Mouse (Mus musculus): ENCODE results near the gene Gtf2f1.

Gene Gtf2f1

GRCm38 (mm10) chr17:57003994-57004393 lies 7.1 kb downstream of the Gtf2f1 start:
- no peak for DNase-seq (ENCODE audit: low read depth)

GRCm38 (mm10) chr17:57001228-57001627 lies 9.9 kb downstream of the Gtf2f1 start:
- DNase-seq (ENCODE audit: low read depth) = no peak

GRCm38 (mm10) chr17:56999968-57000609 lies 11.0 kb downstream of the Gtf2f1 start, which contains the start of gene Pspn:
Gene Pspn (minus strand): TSS chr17:57000018.
- no peak for DNase-seq (ENCODE audit: low read depth)

- DNase-seq (ENCODE audit: low read depth) = no peak
Measured at GRCm38 (mm10) chr17:56999414-56999813, 11.7 kb downstream of the Gtf2f1 start.

- peak; percentile 98 for DNase-seq (ENCODE audit: low read depth)
Measured at GRCm38 (mm10) chr17:56997029-56997667, 13.9 kb downstream of the Gtf2f1 start, which contains the start of gene Alkbh7. Gene Alkbh7 (plus strand): TSS chr17:56997339.

- no peak for DNase-seq (ENCODE audit: low read depth)
Measured at GRCm38 (mm10) chr17:56996506-56996905, 14.6 kb downstream of the Gtf2f1 start.

GRCm38 (mm10) chr17:56995046-56995445 lies 16.0 kb downstream of the Gtf2f1 start:
- DNase-seq (ENCODE audit: low read depth) = no peak

- no peak for DNase-seq (ENCODE audit: low read depth)
Measured at GRCm38 (mm10) chr17:56990966-56991365, 20.1 kb downstream of the Gtf2f1 start.

GRCm38 (mm10) chr17:56990115-56990746 lies 20.9 kb downstream of the Gtf2f1 start, which contains the start of gene Clpp:
Gene Clpp (plus strand): TSS chr17:56990305.
- peak; percentile 97 for DNase-seq (ENCODE audit: low read depth)

GRCm38 (mm10) chr17:56989467-56990114 lies 21.5 kb downstream of the Gtf2f1 start:
- no peak for DNase-seq (ENCODE audit: low read depth)

- DNase-seq (ENCODE audit: low read depth) = no peak
Measured at GRCm38 (mm10) chr17:56988921-56989430, 22.1 kb downstream of the Gtf2f1 start.

- DNase-seq (ENCODE audit: low read depth) = no peak
Measured at GRCm38 (mm10) chr17:56988441-56988840, 22.6 kb downstream of the Gtf2f1 start.

- DNase-seq (ENCODE audit: low read depth) = no peak
Measured at GRCm38 (mm10) chr17:56986105-56986805, 24.8 kb downstream of the Gtf2f1 start.

GRCm38 (mm10) chr17:56985656-56986055 lies 25.4 kb downstream of the Gtf2f1 start:
- DNase-seq (ENCODE audit: low read depth) = no peak

- DNase-seq (ENCODE audit: low read depth) = no peak
Measured at GRCm38 (mm10) chr17:56984886-56985285, 26.2 kb downstream of the Gtf2f1 start.

GRCm38 (mm10) chr17:56982013-56982412 lies 29.1 kb downstream of the Gtf2f1 start, which contains the start of gene Acer1:
Gene Acer1 (minus strand): TSS chr17:56982126.
- no peak for DNase-seq (ENCODE audit: low read depth)

- no peak for DNase-seq (ENCODE audit: low read depth)
Measured at GRCm38 (mm10) chr17:56981049-56981448, 30.0 kb downstream of the Gtf2f1 start.

GRCm38 (mm10) chr17:56979524-56979923 lies 31.6 kb downstream of the Gtf2f1 start:
- DNase-seq (ENCODE audit: low read depth) = no peak

- no peak for DNase-seq (ENCODE audit: low read depth)
Measured at GRCm38 (mm10) chr17:56976531-56977390, 34.3 kb downstream of the Gtf2f1 start.

GRCm38 (mm10) chr17:56975391-56975790 lies 35.7 kb downstream of the Gtf2f1 start:
- no peak for DNase-seq (ENCODE audit: low read depth)

All from naive thymus-derived CD4-positive, alpha-beta T cell, adult 2 months (primary cell).